ENCODE assay signal across 11 mouse cellular contexts in genomic region chr4:133052029-133052745, GRCm38 (mm10). TPM values are rescaled to one million over a fixed set of nuclear protein-coding genes. Genes with fewer than 3 reads are reported as not detected.
DNase-seq lines count a peak whose midpoint lies in the region; ATAC-seq and TF ChIP-seq lines count a peak whose summit lies in the region.
"Had no signal": no experiment of that assay in that cellular context is flagged by ENCODE, and none has a peak within 500 bp of the region (broad histone marks: within the 10 kb centered on the region; RNA-seq: fewer than 3 reads in every experiment).

No protein-coding gene starts in this region.

- TF ChIP-seq POLR2A in thymus, adult 2 months (IDR thresholded peaks at IDR 0.05; ENCODE audit: control insufficient read depth, extremely low read depth, insufficient read depth, low read length, poor library complexity), result no peak

- whole genome bisulfite sequencing in kidney, embryonic 16.5 days, result 36% methylated on average over 6 of the region's 6 CpGs
- WGBS in embryonic facial prominence, embryonic 14.5 days, result 16% methylated on average over 6 of the region's 6 CpGs
- WGBS in hindbrain, embryonic 14.5 days, result 40% methylated on average over 6 of the region's 6 CpGs
- WGBS in midbrain, postnatal 0 days, result 33% methylated on average over 6 of the region's 6 CpGs
- WGBS in thymus, adult 2 months, result 60% methylated on average over 6 of the region's 6 CpGs

- no peaks in the 10 kb centered on the region for H3K9me3 ChIP-seq in kidney, embryonic 16.5 days (ENCODE audit: low read length)
- no peaks in the 10 kb centered on the region for H3K9me3 ChIP-seq in embryonic facial prominence, embryonic 14.5 days (ENCODE audit: control insufficient read depth, low read length)
- no peaks in the 10 kb centered on the region for H3K9me3 ChIP-seq in hindbrain, embryonic 14.5 days (ENCODE audit: control insufficient read depth, low read length)
- no peaks in the 10 kb centered on the region for H3K9me3 ChIP-seq in midbrain, postnatal 0 days (ENCODE audit: low read length)

- no peak for TF ChIP-seq CTCF in midbrain, postnatal 0 days (IDR thresholded peaks at IDR 0.05)
- no peak for TF ChIP-seq CTCF in thymus, adult 2 months (IDR thresholded peaks at IDR 0.05; ENCODE audit: borderline replicate concordance, control insufficient read depth, extremely low read depth, insufficient read depth, low read length, poor library complexity)

- H3K4me1 ChIP-seq in kidney, embryonic 16.5 days (ENCODE audit: insufficient read depth, low read length), result peaks cover 81% of the 10 kb centered on the region
- H3K4me1 ChIP-seq in embryonic facial prominence, embryonic 14.5 days (ENCODE audit: control insufficient read depth, insufficient read depth, low read length), result peaks cover 89% of the 10 kb centered on the region
- H3K4me1 ChIP-seq in hindbrain, embryonic 14.5 days (replicated peaks; ENCODE audit: control insufficient read depth, insufficient read depth, low read length), result peaks cover 69% of the 10 kb centered on the region
- H3K4me1 ChIP-seq in midbrain, postnatal 0 days (ENCODE audit: insufficient read depth, low read length), result peaks cover 40% of the 10 kb centered on the region
- peaks cover 46% of the 10 kb centered on the region for H3K4me1 ChIP-seq in thymus, adult 2 months (replicated peaks; ENCODE audit: control insufficient read depth, insufficient read depth, low read length)

- H3K27me3 ChIP-seq in kidney, embryonic 16.5 days (ENCODE audit: insufficient read depth, low read length), result no peaks in the 10 kb centered on the region
- no peaks in the 10 kb centered on the region for H3K27me3 ChIP-seq in embryonic facial prominence, embryonic 14.5 days (replicated peaks; ENCODE audit: control insufficient read depth, insufficient read depth, low read length)
- no peaks in the 10 kb centered on the region for H3K27me3 ChIP-seq in hindbrain, embryonic 14.5 days (ENCODE audit: control insufficient read depth, insufficient read depth, low read length)
- no peaks in the 10 kb centered on the region for H3K27me3 ChIP-seq in midbrain, postnatal 0 days (ENCODE audit: insufficient read depth, low read length)
- no peaks in the 10 kb centered on the region for H3K27me3 ChIP-seq in thymus, adult 2 months (ENCODE audit: control insufficient read depth, insufficient read depth, low read length)
- H3K27me3 ChIP-seq: Patski had no signal

- H3K9ac ChIP-seq in kidney, embryonic 16.5 days (replicated peaks; ENCODE audit: low read length), result 0 out of 2 replicates have a peak overlapping the region, but pooled peaks have one; percentile 40
- peak overlapping the region; percentile 49 for H3K9ac ChIP-seq in embryonic facial prominence, embryonic 14.5 days (ENCODE audit: low read depth, low read length)
- peak overlapping the region; percentile 37 for H3K9ac ChIP-seq in hindbrain, embryonic 14.5 days
- H3K9ac ChIP-seq in midbrain, postnatal 0 days (replicated peaks; ENCODE audit: low read length, poor library complexity, severe bottlenecking), result peak overlapping the region; percentile 9; the same call in 1 of the 2 replicates
- H3K9ac ChIP-seq: liver, embryonic 14.5 days had no signal

- no peak for ATAC-seq in kidney, embryonic 16.5 days (ENCODE audit: low FRiP score, low TSS enrichment)
- no peak for ATAC-seq in embryonic facial prominence, embryonic 14.5 days (ENCODE audit: low read depth)
- ATAC-seq in hindbrain, embryonic 14.5 days (ENCODE audit: low FRiP score), result no peak
- no peak for ATAC-seq in midbrain, postnatal 0 days (ENCODE audit: low FRiP score)
- ATAC-seq: Patski had no signal

- no peak overlapping the region for H3K4me2 ChIP-seq in kidney, embryonic 16.5 days (replicated peaks; ENCODE audit: low read depth, low read length)
- peak overlapping the region; percentile 44 for H3K4me2 ChIP-seq in embryonic facial prominence, embryonic 14.5 days (ENCODE audit: low read depth, low read length)
- no peak overlapping the region for H3K4me2 ChIP-seq in hindbrain, embryonic 14.5 days (replicated peaks)
- 0 out of 2 replicates have a peak overlapping the region, but pooled peaks have one; percentile 9 for H3K4me2 ChIP-seq in midbrain, postnatal 0 days (ENCODE audit: low read depth, low read length, poor library complexity, severe bottlenecking)

- peaks cover 4% of the 10 kb centered on the region; the same call in 1 of the 2 replicates for H3K36me3 ChIP-seq in kidney, embryonic 16.5 days (ENCODE audit: insufficient read depth, low read length)
- peaks cover 20% of the 10 kb centered on the region for H3K36me3 ChIP-seq in embryonic facial prominence, embryonic 14.5 days (ENCODE audit: control insufficient read depth, insufficient read depth, low read length)
- H3K36me3 ChIP-seq in hindbrain, embryonic 14.5 days (replicated peaks; ENCODE audit: control insufficient read depth, insufficient read depth), result peaks cover 6% of the 10 kb centered on the region; the same call in 1 of the 2 replicates
- peaks cover 9% of the 10 kb centered on the region for H3K36me3 ChIP-seq in midbrain, postnatal 0 days (ENCODE audit: insufficient read depth, low read length)
- no peaks in the 10 kb centered on the region for H3K36me3 ChIP-seq in thymus, adult 2 months (ENCODE audit: control insufficient read depth, insufficient read depth, low read length)

- DNase-seq in kidney, postnatal 25 days, result no peak
- peak; percentile 85 for DNase-seq in embryonic facial prominence, embryonic 14.5 days (ENCODE audit: low spot score)
- DNase-seq in hindbrain, embryonic 14.5 days (ENCODE audit: low spot score), result no peak
- no peak for DNase-seq in midbrain, postnatal 0 days (ENCODE audit: low spot score)
- DNase-seq in cerebellum, postnatal 14 days, result no peak
- no peak for DNase-seq in thymus, adult 2 months
- no peak for DNase-seq in thymus, postnatal 0 days (ENCODE audit: low spot score)
- DNase-seq: cerebellum, adult 9-10 months had no signal

- peak overlapping the region; percentile 32; the same call in 1 of the 2 replicates for H3K27ac ChIP-seq in kidney, embryonic 16.5 days (ENCODE audit: low read length)
- peak overlapping the region; percentile 88 for H3K27ac ChIP-seq in embryonic facial prominence, embryonic 14.5 days (replicated peaks; ENCODE audit: low read depth, low read length)
- peak overlapping the region; percentile 22 for H3K27ac ChIP-seq in hindbrain, embryonic 14.5 days
- H3K27ac ChIP-seq in midbrain, postnatal 0 days (ENCODE audit: low read depth, low read length), result peak overlapping the region; percentile 51
- no peak overlapping the region for H3K27ac ChIP-seq in thymus, adult 2 months (ENCODE audit: control insufficient read depth, insufficient read depth, low read length)
- H3K27ac ChIP-seq: liver, embryonic 14.5 days had no signal

- no peak overlapping the region for H3K4me3 ChIP-seq in kidney, embryonic 16.5 days (ENCODE audit: low read length)
- no peak overlapping the region for H3K4me3 ChIP-seq in embryonic facial prominence, embryonic 14.5 days (ENCODE audit: low read depth, low read length)
- no peak overlapping the region for H3K4me3 ChIP-seq in hindbrain, embryonic 14.5 days (replicated peaks; ENCODE audit: low read length)
- no peak overlapping the region for H3K4me3 ChIP-seq in midbrain, postnatal 0 days (ENCODE audit: low read depth, low read length)
- H3K4me3 ChIP-seq in thymus, adult 2 months (ENCODE audit: control insufficient read depth, insufficient read depth, low read length), result no peak overlapping the region

RNA-seq across cellular contexts. Expression of gene Ahdc1, which starts 41.1 kb away (rescaled TPM):
- polyA plus RNA-seq in kidney, embryonic 16.5 days (2015; fragmentation: Nextera tagmentation; extraction: Ambion mirVana), result 9.8 and 11.7 TPM in 2 replicates
- 11.0 and 11.7 TPM in 2 replicates for polyA plus RNA-seq in embryonic facial prominence, embryonic 14.5 days (2014; fragmentation: Nextera tagmentation; extraction: Ambion mirVana)
- polyA plus RNA-seq in hindbrain, embryonic 14.5 days (2014; fragmentation: Nextera tagmentation; extraction: Ambion mirVana), result 12.9 and 13.4 TPM in 2 replicates
- total RNA-seq in midbrain, postnatal 0 days (2014; rRNA removed), result 105 and 115 TPM in 2 replicates
- 9.2 and 11.0 TPM in 2 replicates for polyA plus RNA-seq in midbrain, postnatal 0 days (2015; fragmentation: Nextera tagmentation; extraction: Ambion mirVana)
- polyA plus RNA-seq in thymus, adult 2 months (2012; rRNA removed), result 59.8 and 78.9 TPM in 2 replicates
- 5.3 and 8.0 TPM in 2 replicates for polyA plus RNA-seq in thymus, postnatal 0 days (2015; fragmentation: Nextera tagmentation; extraction: Ambion mirVana)

Comparison
In these comparisons a context has a peak if more than half of its experiments do, and no peak if none do; other contexts are left out.
1. H3K4me2 ChIP-seq: peak in embryonic facial prominence, embryonic 14.5 days (single experiment) and midbrain, postnatal 0 days (single experiment); none in kidney, embryonic 16.5 days (single experiment) and hindbrain, embryonic 14.5 days (single experiment).
2. Peak in every context shown above with its lines, with median percentiles within 50 percentile points of each other: H3K9ac ChIP-seq.